Mouse (Mus musculus): ENCODE results near the gene 4933427D14Rik. TPM values are rescaled to one million over a fixed set of nuclear protein-coding genes. Genes with fewer than 3 reads are reported as not detected.

The 4933427D14Rik gene
- 10.7 TPM for polyA plus RNA-seq (2014; fragmentation: Illumina TruSeq; extraction: RNeasy Lipid Tissue Mini Kit (QIAGEN cat#74804); ENCODE audit: low replicate concordance)

GRCm38 (mm10) chr11:72207204-72207833 lies at the start of gene 4933427D14Rik, which contains the start of gene Txndc17:
Gene 4933427D14Rik, minus strand, starts transcription at chr11:72207459.
Gene Txndc17, plus strand, starts transcription at chr11:72207547.

GRCm38 (mm10) chr11:72215410-72215797 lies 8.1 kb upstream of the 4933427D14Rik start, which contains the start of gene Med31:
Gene Med31, minus strand, starts transcription at chr11:72215592.

GRCm38 (mm10) chr11:72206341-72207203 lies 687 bp downstream of the 4933427D14Rik start, which contains the start of gene Gm43951:
Gene Gm43951, minus strand, starts transcription at chr11:72206840.

GRCm38 (mm10) chr11:72135383-72136158 lies 71.7 kb downstream of the 4933427D14Rik start, which contains the start of gene Pitpnm3:
Gene Pitpnm3, minus strand, starts transcription at chr11:72135778.

Other genes starting within 250 kb of the 4933427D14Rik start
- not detected for gene Aipl1, start 169.9 kb downstream of the 4933427D14Rik start, polyA plus RNA-seq (2014; fragmentation: Illumina TruSeq; extraction: RNeasy Lipid Tissue Mini Kit (QIAGEN cat#74804); ENCODE audit: low replicate concordance)
- not detected for gene Pimreg, start 165.4 kb downstream of the 4933427D14Rik start, polyA plus RNA-seq (2014; fragmentation: Illumina TruSeq; extraction: RNeasy Lipid Tissue Mini Kit (QIAGEN cat#74804); ENCODE audit: low replicate concordance)
- 0.33 TPM for gene Pitpnm3, start 71.7 kb downstream of the 4933427D14Rik start, polyA plus RNA-seq (2014; fragmentation: Illumina TruSeq; extraction: RNeasy Lipid Tissue Mini Kit (QIAGEN cat#74804); ENCODE audit: low replicate concordance)
- not detected for gene Gm43951, start 619 bp downstream of the 4933427D14Rik start, polyA plus RNA-seq (2014; fragmentation: Illumina TruSeq; extraction: RNeasy Lipid Tissue Mini Kit (QIAGEN cat#74804); ENCODE audit: low replicate concordance)
- 391 TPM for gene Txndc17, start 88 bp upstream of the 4933427D14Rik start, polyA plus RNA-seq (2014; fragmentation: Illumina TruSeq; extraction: RNeasy Lipid Tissue Mini Kit (QIAGEN cat#74804); ENCODE audit: low replicate concordance)
- 11.3 TPM for gene Med31, start 8.1 kb upstream of the 4933427D14Rik start, polyA plus RNA-seq (2014; fragmentation: Illumina TruSeq; extraction: RNeasy Lipid Tissue Mini Kit (QIAGEN cat#74804); ENCODE audit: low replicate concordance)
- gene Slc13a5, start 59.8 kb upstream of the 4933427D14Rik start, polyA plus RNA-seq (2014; fragmentation: Illumina TruSeq; extraction: RNeasy Lipid Tissue Mini Kit (QIAGEN cat#74804); ENCODE audit: low replicate concordance): not detected
- gene Xaf1, start 94.2 kb upstream of the 4933427D14Rik start, polyA plus RNA-seq (2014; fragmentation: Illumina TruSeq; extraction: RNeasy Lipid Tissue Mini Kit (QIAGEN cat#74804); ENCODE audit: low replicate concordance): 56.3 TPM
- not detected for gene Fbxo39, start 107.0 kb upstream of the 4933427D14Rik start, polyA plus RNA-seq (2014; fragmentation: Illumina TruSeq; extraction: RNeasy Lipid Tissue Mini Kit (QIAGEN cat#74804); ENCODE audit: low replicate concordance)
- gene Tekt1, start 155.0 kb upstream of the 4933427D14Rik start, polyA plus RNA-seq (2014; fragmentation: Illumina TruSeq; extraction: RNeasy Lipid Tissue Mini Kit (QIAGEN cat#74804); ENCODE audit: low replicate concordance): not detected
- 0.74 TPM for gene Smtnl2, start 204.3 kb upstream of the 4933427D14Rik start, polyA plus RNA-seq (2014; fragmentation: Illumina TruSeq; extraction: RNeasy Lipid Tissue Mini Kit (QIAGEN cat#74804); ENCODE audit: low replicate concordance)
- gene Ggt6, start 228.1 kb upstream of the 4933427D14Rik start, polyA plus RNA-seq (2014; fragmentation: Illumina TruSeq; extraction: RNeasy Lipid Tissue Mini Kit (QIAGEN cat#74804); ENCODE audit: low replicate concordance): 0.37 TPM
- gene Mybbp1a, start 233.9 kb upstream of the 4933427D14Rik start, polyA plus RNA-seq (2014; fragmentation: Illumina TruSeq; extraction: RNeasy Lipid Tissue Mini Kit (QIAGEN cat#74804); ENCODE audit: low replicate concordance): 13.8 TPM